In genomic region chr16:18164642-18165238, GRCm38 (mm10) we compare ENCODE assay signal across 19 mouse cellular contexts. TPM values are rescaled to one million over a fixed set of nuclear protein-coding genes. Genes with fewer than 3 reads are reported as not detected.
DNase-seq lines count a peak whose midpoint lies in the region; ATAC-seq and TF ChIP-seq lines count a peak whose summit lies in the region.
"Had no signal": no experiment of that assay in that cellular context is flagged by ENCODE, and none has a peak within 500 bp of the region (broad histone marks: within the 10 kb centered on the region; RNA-seq: fewer than 3 reads in every experiment).

No protein-coding gene starts in this region.

- no peaks in the 10 kb centered on the region for H3K27me3 ChIP-seq in forebrain, postnatal 0 days (ENCODE audit: insufficient read depth, low read length)
- H3K27me3 ChIP-seq in forebrain, embryonic 10.5 days (ENCODE audit: poor library complexity, severe bottlenecking): no peaks in the 10 kb centered on the region
- H3K27me3 ChIP-seq in hindbrain, embryonic 11.5 days (ENCODE audit: control insufficient read depth, insufficient read depth, low read length): no peaks in the 10 kb centered on the region
- no peaks in the 10 kb centered on the region for H3K27me3 ChIP-seq in hindbrain, embryonic 16.5 days (replicated peaks; ENCODE audit: control insufficient read depth, insufficient read depth, low read length)
- H3K27me3 ChIP-seq in neural tube, embryonic 14.5 days (ENCODE audit: control insufficient read depth, insufficient read depth, low read length): no peaks in the 10 kb centered on the region
- H3K27me3 ChIP-seq: liver, embryonic 13.5 days; megakaryocyte, embryonic 14.5 days had no signal

- no peak overlapping the region for H3K27ac ChIP-seq in forebrain, postnatal 0 days (ENCODE audit: low read depth, low read length)
- H3K27ac ChIP-seq in forebrain, embryonic 10.5 days: no peak overlapping the region
- H3K27ac ChIP-seq in hindbrain, embryonic 11.5 days (ENCODE audit: low read depth, low read length): no peak overlapping the region
- no peak overlapping the region for H3K27ac ChIP-seq in hindbrain, embryonic 16.5 days (ENCODE audit: low read depth, low read length)
- H3K27ac ChIP-seq in neural tube, embryonic 14.5 days (ENCODE audit: low read depth, low read length): no peak overlapping the region
- H3K27ac ChIP-seq: heart, embryonic 10.5 days; liver, embryonic 13.5 days had no signal

- H3K4me3 ChIP-seq in forebrain, postnatal 0 days (ENCODE audit: low read depth, low read length): no peak overlapping the region
- H3K4me3 ChIP-seq in forebrain, embryonic 10.5 days: no peak overlapping the region
- H3K4me3 ChIP-seq in hindbrain, embryonic 11.5 days (ENCODE audit: low read depth, low read length): no peak overlapping the region
- H3K4me3 ChIP-seq in hindbrain, embryonic 16.5 days (ENCODE audit: low read length): no peak overlapping the region
- H3K4me3 ChIP-seq in neural tube, embryonic 14.5 days (ENCODE audit: low read depth, low read length): no peak overlapping the region
- H3K4me3 ChIP-seq: heart, embryonic 10.5 days; liver, embryonic 13.5 days; megakaryocyte, embryonic 14.5 days had no signal

- no peak for DNase-seq in forebrain, postnatal 0 days
- no peak for DNase-seq in forebrain, embryonic 10.5 days (ENCODE audit: extremely low spot score, low spot score)
- no peak for DNase-seq in hindbrain, embryonic 11.5 days (ENCODE audit: low spot score)
- no peak for DNase-seq in ovary, postnatal 36 days (ENCODE audit: low spot score)
- DNase-seq in thymus, postnatal 10 days (ENCODE audit: low spot score in 2 of 2): no peak
- DNase-seq: gastrocnemius, postnatal 14 days; kidney, adult 9 months; liver, embryonic 13.5 days had no signal

- 33% methylated on average over 2 of the region's 2 CpGs for WGBS in forebrain, postnatal 0 days
- 20% methylated on average over 2 of the region's 2 CpGs for WGBS in forebrain, embryonic 10.5 days
- WGBS in hindbrain, embryonic 11.5 days: 20% methylated on average over 2 of the region's 2 CpGs
- 32% methylated on average over 2 of the region's 2 CpGs for WGBS in hindbrain, embryonic 16.5 days
- WGBS in neural tube, embryonic 14.5 days: 25% methylated on average over 2 of the region's 2 CpGs

- no peak overlapping the region for H3K4me2 ChIP-seq in forebrain, postnatal 0 days (ENCODE audit: low read depth)
- no peak overlapping the region for H3K4me2 ChIP-seq in hindbrain, embryonic 11.5 days (replicated peaks; ENCODE audit: low read depth, low read length)
- no peak overlapping the region for H3K4me2 ChIP-seq in hindbrain, embryonic 16.5 days (ENCODE audit: low read length)
- no peak overlapping the region for H3K4me2 ChIP-seq in neural tube, embryonic 14.5 days (ENCODE audit: low read depth, low read length)
- H3K4me2 ChIP-seq: liver, embryonic 13.5 days had no signal

- H3K36me3 ChIP-seq in forebrain, postnatal 0 days (ENCODE audit: insufficient read depth): no peaks in the 10 kb centered on the region
- H3K36me3 ChIP-seq in forebrain, embryonic 10.5 days (replicated peaks): no peaks in the 10 kb centered on the region
- H3K36me3 ChIP-seq in hindbrain, embryonic 11.5 days (ENCODE audit: control insufficient read depth, insufficient read depth, low read length): no peaks in the 10 kb centered on the region
- no peaks in the 10 kb centered on the region for H3K36me3 ChIP-seq in hindbrain, embryonic 16.5 days (ENCODE audit: control insufficient read depth, insufficient read depth, low read length)
- no peaks in the 10 kb centered on the region for H3K36me3 ChIP-seq in neural tube, embryonic 14.5 days (ENCODE audit: control insufficient read depth, insufficient read depth, low read length)
- H3K36me3 ChIP-seq: heart, embryonic 10.5 days; liver, embryonic 13.5 days had no signal

- no peak for TF ChIP-seq CTCF in forebrain, postnatal 0 days (IDR thresholded peaks at IDR 0.05; ENCODE audit: low read depth)

- peaks cover 17% of the 10 kb centered on the region; the same call in 1 of the 2 replicates for H3K4me1 ChIP-seq in forebrain, postnatal 0 days (ENCODE audit: insufficient read depth)
- peaks cover 41% of the 10 kb centered on the region for H3K4me1 ChIP-seq in forebrain, embryonic 10.5 days
- H3K4me1 ChIP-seq in hindbrain, embryonic 11.5 days (replicated peaks; ENCODE audit: control insufficient read depth, insufficient read depth, low read length): no peaks in the 10 kb centered on the region
- peaks cover 15% of the 10 kb centered on the region for H3K4me1 ChIP-seq in hindbrain, embryonic 16.5 days (ENCODE audit: control insufficient read depth, insufficient read depth, low read depth, low read length)
- peaks cover 18% of the 10 kb centered on the region for H3K4me1 ChIP-seq in neural tube, embryonic 14.5 days (ENCODE audit: control insufficient read depth, insufficient read depth, low read length)

- H3K9me3 ChIP-seq in forebrain, postnatal 0 days (ENCODE audit: low read length): no peaks in the 10 kb centered on the region
- H3K9me3 ChIP-seq in forebrain, embryonic 10.5 days: no peaks in the 10 kb centered on the region
- H3K9me3 ChIP-seq in hindbrain, embryonic 11.5 days (ENCODE audit: control insufficient read depth, low read length): no peaks in the 10 kb centered on the region
- H3K9me3 ChIP-seq in hindbrain, embryonic 16.5 days (ENCODE audit: control insufficient read depth, low read length): no peaks in the 10 kb centered on the region
- H3K9me3 ChIP-seq in neural tube, embryonic 14.5 days (ENCODE audit: control insufficient read depth, low read length): no peaks in the 10 kb centered on the region
- H3K9me3 ChIP-seq: heart, embryonic 10.5 days; liver, embryonic 13.5 days; megakaryocyte, embryonic 14.5 days had no signal

- H3K9ac ChIP-seq in forebrain, postnatal 0 days: no peak overlapping the region
- H3K9ac ChIP-seq in hindbrain, embryonic 11.5 days (ENCODE audit: low read depth, low read length): no peak overlapping the region
- H3K9ac ChIP-seq in hindbrain, embryonic 16.5 days (ENCODE audit: low read depth, low read length): no peak overlapping the region
- no peak overlapping the region for H3K9ac ChIP-seq in neural tube, embryonic 14.5 days (replicated peaks; ENCODE audit: low read depth, low read length)
- H3K9ac ChIP-seq: liver, embryonic 13.5 days had no signal

- peak; percentile 23; the same call in 1 of the 2 replicates for ATAC-seq in forebrain, postnatal 0 days
- ATAC-seq in hindbrain, embryonic 11.5 days (ENCODE audit: low FRiP score): peak; percentile 47; the same call in 1 of the 2 replicates
- peak; percentile 16; the same call in 1 of the 2 replicates for ATAC-seq in hindbrain, embryonic 16.5 days
- ATAC-seq in neural tube, embryonic 14.5 days (ENCODE audit: low read depth): peak; percentile 15; the same call in 1 of the 2 replicates
- ATAC-seq: activated CD4-positive, CD25-positive, alpha-beta regulatory T cell, adult 4 months; lung, postnatal 0 days had no signal

RNA-seq across cellular contexts. Expression of gene Rtn4r, which starts 37.3 kb away (rescaled TPM):
- total RNA-seq in forebrain, postnatal 0 days (2014; rRNA removed): 28.0 and 36.7 TPM in 2 replicates
- 30.0 and 33.5 TPM in 2 replicates for polyA plus RNA-seq in forebrain, postnatal 0 days (2015; fragmentation: Nextera tagmentation; extraction: Ambion mirVana)
- polyA plus RNA-seq in forebrain, embryonic 10.5 days (2016; fragmentation: Nextera tagmentation; extraction: Ambion mirVana): 0.87 and 1.2 TPM in 2 replicates
- polyA plus RNA-seq in hindbrain, embryonic 11.5 days (2014; fragmentation: Nextera tagmentation; extraction: Ambion mirVana): 3.3 and 3.4 TPM in 2 replicates
- 15.6 and 24.3 TPM in 2 replicates for polyA plus RNA-seq in hindbrain, embryonic 16.5 days (2015; fragmentation: Nextera tagmentation; extraction: Ambion mirVana)
- 27.4 and 36.4 TPM in 2 replicates for polyA plus RNA-seq in neural tube, embryonic 14.5 days (2014; fragmentation: Nextera tagmentation; extraction: Ambion mirVana)
- total RNA-seq: CH12.LX had no signal
- polyA plus RNA-seq: activated CD4-positive, CD25-positive, alpha-beta regulatory T cell, adult 4 months had no signal

RNA-seq across cellular contexts. Expression of gene Ccdc188, which starts 52.9 kb away (rescaled TPM):
- total RNA-seq in forebrain, postnatal 0 days (2014; rRNA removed): not detected in 2 replicates
- 0.11 TPM in 1 of 2 replicates, not detected in the other for polyA plus RNA-seq in forebrain, postnatal 0 days (2015; fragmentation: Nextera tagmentation; extraction: Ambion mirVana)
- polyA plus RNA-seq in forebrain, embryonic 10.5 days (2016; fragmentation: Nextera tagmentation; extraction: Ambion mirVana): not detected in 2 replicates
- not detected in 2 replicates for polyA plus RNA-seq in hindbrain, embryonic 11.5 days (2014; fragmentation: Nextera tagmentation; extraction: Ambion mirVana)
- 0.11 TPM in 1 of 2 replicates, not detected in the other for polyA plus RNA-seq in hindbrain, embryonic 16.5 days (2015; fragmentation: Nextera tagmentation; extraction: Ambion mirVana)
- not detected in 2 replicates for polyA plus RNA-seq in neural tube, embryonic 14.5 days (2014; fragmentation: Nextera tagmentation; extraction: Ambion mirVana)
- total RNA-seq: gastrocnemius, postnatal 14 days had no signal
- polyA plus RNA-seq: activated CD4-positive, CD25-positive, alpha-beta regulatory T cell, adult 4 months; brain, embryonic 14.5 days; cortical plate, adult 2 months; embryonic facial prominence, embryonic 14.5 days; heart, embryonic 10.5 days; liver, embryonic 13.5 days; lung, postnatal 0 days; neural tube, embryonic 11.5 days had no signal
